Mouse (Mus musculus) adrenal gland, postnatal 10 days (tissue): ENCODE data around the gene Nop10. TPM values are rescaled to one million over a fixed set of nuclear protein-coding genes. Genes with fewer than 3 reads are reported as not detected.

Experiments used
- DNase-seq: peaks from one replicate; pipeline ENCODE4 v3.0.0; 2021; ENCODE audit warnings: mixed read lengths
- long read RNA-seq, 2 experiments: library from polyadenylated mRNA; stranded (forward); transcript quantifications; one replicate each; pipeline ENCODE4 v2.0.0; 2021
- total RNA-seq, 2 experiments: library from RNA; stranded (reverse); gene quantifications; 2 replicates each; pipeline ENCODE4 v1.2.3; 2021

Gene Nop10
- 100 to 1,000 TPM; 121 to 126 TPM for total RNA-seq
- long read RNA-seq, experiment 1, transcript Nop10-201 (2 exons, 1,109 nt), result major isoform, 397 of 402 reads
- long read RNA-seq, experiment 1, partial matches to known transcripts, result 0 of 402 reads
- long read RNA-seq, experiment 1, other reads (novel, unspliced or antisense), result 5 of 402 reads
- long read RNA-seq, experiment 2, transcript Nop10-201 (2 exons, 1,109 nt), result major isoform, 350 of 352 reads
- long read RNA-seq, experiment 2, partial matches to known transcripts, result 0 of 352 reads
- long read RNA-seq, experiment 2, other reads (novel, unspliced or antisense), result 2 of 352 reads

GRCm38 (mm10) chr2:112261748-112262653 lies at the start of gene Nop10:
Gene Nop10 (plus strand): TSS chr2:112261926.
- DNase-seq, result peak; percentile 87

GRCm38 (mm10) chr2:112215977-112216376 lies 45.7 kb upstream of the Nop10 start:
- no peak for DNase-seq

GRCm38 (mm10) chr2:112217614-112218013 lies 44.1 kb upstream of the Nop10 start:
- DNase-seq, result no peak

GRCm38 (mm10) chr2:112220880-112221279 lies 40.8 kb upstream of the Nop10 start:
- DNase-seq, result no peak

GRCm38 (mm10) chr2:112222607-112223006 lies 39.1 kb upstream of the Nop10 start:
- DNase-seq, result no peak

GRCm38 (mm10) chr2:112224356-112224755 lies 37.4 kb upstream of the Nop10 start:
- no peak for DNase-seq

GRCm38 (mm10) chr2:112232623-112233022 lies 29.1 kb upstream of the Nop10 start:
- DNase-seq, result no peak

- no peak for DNase-seq
These were observed 25.1 kb upstream of the Nop10 start for GRCm38 (mm10) chr2:112236620-112237019.

GRCm38 (mm10) chr2:112238006-112238405 lies 23.7 kb upstream of the Nop10 start:
- DNase-seq, result no peak

- peak; percentile 92 for DNase-seq
These were observed 22.4 kb upstream of the Nop10 start, which contains the start of gene Lpcat4 for GRCm38 (mm10) chr2:112239212-112239934. Gene Lpcat4 (plus strand): TSS chr2:112239468.

GRCm38 (mm10) chr2:112239935-112240721 lies 21.6 kb upstream of the Nop10 start:
- peak; percentile 19 for DNase-seq

- no peak for DNase-seq
These were observed 19.9 kb upstream of the Nop10 start for GRCm38 (mm10) chr2:112241787-112242186.

GRCm38 (mm10) chr2:112245307-112245706 lies 16.4 kb upstream of the Nop10 start:
- no peak for DNase-seq

GRCm38 (mm10) chr2:112246193-112246592 lies 15.5 kb upstream of the Nop10 start:
- DNase-seq, result no peak

- no peak for DNase-seq
These were observed 14.4 kb upstream of the Nop10 start for GRCm38 (mm10) chr2:112247323-112247722.

- no peak for DNase-seq
These were observed 11.8 kb upstream of the Nop10 start for GRCm38 (mm10) chr2:112249780-112250453.

- DNase-seq, result peak; percentile 27
These were observed 6.8 kb upstream of the Nop10 start for GRCm38 (mm10) chr2:112254675-112255515.

- no peak for DNase-seq
These were observed 2.3 kb upstream of the Nop10 start, which contains the start of gene Nutm1 for GRCm38 (mm10) chr2:112259241-112259962. Gene Nutm1 (minus strand): TSS chr2:112259291.

GRCm38 (mm10) chr2:112262779-112263295 lies 1.1 kb downstream of the Nop10 start:
- DNase-seq, result no peak
